Mouse (Mus musculus) CH12.LX (cell line): ENCODE data around the gene Zbtb38. TPM values are rescaled to one million over a fixed set of nuclear protein-coding genes. Genes with fewer than 3 reads are reported as not detected.
A peak's percentile ranks its signal among the peaks of the same experiment; 100 is the strongest.

Source experiments
- DNase-seq: peaks from one replicate; pipeline ENCODE4 v3.0.0-alpha.2; 2013; ENCODE audit errors: extremely low read depth
- H3K27ac ChIP-seq: 2 replicates; pipeline ENCODE4 v1.5.1; 2012; ENCODE audit warnings: low read depth, mild to moderate bottlenecking, control low read depth, moderate library complexity; ENCODE audit not compliant: insufficient read depth
- H3K27me3 ChIP-seq: replicated peaks from 2 replicates; pipeline ENCODE3; 2012; ENCODE audit warnings: inconsistent platforms
- H3K36me3 ChIP-seq, 2 experiments: replicated peaks in 1 of 2; 2 replicates each; pipeline versions ENCODE3 to v1.6.1; 2012; ENCODE audit warnings: inconsistent platforms in 1 of 2, low read length in 1 of 2, mild to moderate bottlenecking in 1 of 2, mixed read lengths in 1 of 2, moderate library complexity in 1 of 2; ENCODE audit not compliant: control insufficient read depth in 1 of 2, insufficient read depth in 1 of 2
- H3K4me1 ChIP-seq, 2 experiments: 2 replicates each; pipeline ENCODE4 v1.6.1; 2012; ENCODE audit warnings: inconsistent platforms in 1 of 2, moderate library complexity in 1 of 2; ENCODE audit not compliant: insufficient read depth in 2 of 2, control insufficient read depth in 1 of 2
- H3K4me2 ChIP-seq: 2 replicates; pipeline ENCODE4 v1.6.1; 2012; ENCODE audit warnings: low read depth, mild to moderate bottlenecking, control low read depth; ENCODE audit not compliant: poor library complexity, insufficient read depth, severe bottlenecking
- H3K4me3 ChIP-seq, 3 experiments: fragments of 150-350 bp in 1 of 3; sonication (generic) in 1 of 3; replicated peaks in 1 of 3; 2 replicates each; pipeline versions ENCODE3 to v1.5.1; 2011 to 2012; ENCODE audit warnings: low read depth in 2 of 3, low read length in 2 of 3, mild to moderate bottlenecking in 2 of 3, moderate library complexity in 2 of 3, control low read depth in 1 of 3, improper control_type of control experiment in 1 of 3, inconsistent platforms in 1 of 3, mixed read lengths in 1 of 3; ENCODE audit not compliant: poor library complexity in 1 of 3
- H3K79me2 ChIP-seq: replicated peaks from 2 replicates; pipeline ENCODE4 v1.6.1; 2012; ENCODE audit warnings: mild to moderate bottlenecking, moderate library complexity; ENCODE audit not compliant: control insufficient read depth, poor library complexity, insufficient read depth, severe bottlenecking; ENCODE audit errors: extremely low read depth
- H3K9ac ChIP-seq: 2 replicates; pipeline ENCODE4 v1.6.1; 2012; ENCODE audit warnings: low read depth, mild to moderate bottlenecking, control low read depth, moderate library complexity; ENCODE audit not compliant: insufficient read depth
- H3K9me3 ChIP-seq: replicated peaks from 2 replicates; pipeline ENCODE3; 2012; ENCODE audit warnings: low read length, inconsistent platforms, mixed read lengths
- BHLHE40 ChIP-seq: IDR thresholded peaks from 2 replicates; pipeline ENCODE4 v1.6.1; 2011; ENCODE audit warnings: mild to moderate bottlenecking, low read depth, low read length, improper control_type of control experiment
- CHD2 ChIP-seq: IDR thresholded peaks from 2 replicates; pipeline ENCODE4 v1.6.1; 2011; ENCODE audit warnings: low read length, improper control_type of control experiment
- ETS1 ChIP-seq: conservative IDR thresholded peaks from 2 replicates; pipeline ENCODE4 v1.6.1; 2012; ENCODE audit warnings: low read depth, mild to moderate bottlenecking, inconsistent platforms, low read length, improper control_type of control experiment, moderate library complexity
- JUN ChIP-seq: IDR thresholded peaks from 2 replicates; pipeline ENCODE4 v1.6.1; 2011; ENCODE audit warnings: low read depth, mild to moderate bottlenecking, low read length, improper control_type of control experiment, moderate library complexity; ENCODE audit not compliant: insufficient read depth
- JUND ChIP-seq: conservative IDR thresholded peaks from 2 replicates; pipeline ENCODE4 v1.6.1; 2011; ENCODE audit warnings: low read depth, low read length, improper control_type of control experiment
- MAX ChIP-seq: IDR thresholded peaks from 2 replicates; pipeline ENCODE4 v1.6.1; 2011; ENCODE audit warnings: low read length, improper control_type of control experiment
- RCOR1 ChIP-seq: conservative IDR thresholded peaks from 2 replicates; pipeline ENCODE4 v1.6.1; 2012; ENCODE audit warnings: low read depth, mild to moderate bottlenecking, inconsistent platforms, low read length, improper control_type of control experiment
- SIN3A ChIP-seq: IDR thresholded peaks from 2 replicates; pipeline ENCODE4 v1.6.1; 2012; ENCODE audit warnings: low read length, improper control_type of control experiment, inconsistent platforms
- USF2 ChIP-seq: conservative IDR thresholded peaks from 2 replicates; pipeline ENCODE4 v1.6.1; 2011; ENCODE audit warnings: low read depth, low read length, improper control_type of control experiment
- ZC3H11A ChIP-seq: IDR thresholded peaks from 2 replicates; pipeline ENCODE4 v1.6.1; 2012; ENCODE audit warnings: low read depth, mild to moderate bottlenecking, inconsistent platforms, low read length, improper control_type of control experiment
- ZKSCAN1 ChIP-seq: IDR thresholded peaks from 2 replicates; pipeline ENCODE4 v1.6.1; 2012; ENCODE audit warnings: low read depth, inconsistent platforms, low read length, improper control_type of control experiment, borderline replicate concordance
- ZNF384 ChIP-seq: IDR thresholded peaks from 2 replicates; pipeline ENCODE4 v1.6.1; 2012; ENCODE audit warnings: low read depth, low read length, improper control_type of control experiment, inconsistent platforms
- dilution Hi-C: fragments of 300-500 bp; cut with MboI; formaldehyde crosslinking; loops from 2 replicates; pipeline ENCODE4 v1.14.3; 2020; ENCODE audit warnings: low sequenced_read_pairs; ENCODE audit not compliant: extremely low pct_unique_long_range_greater_than_20kb, extremely low pct_ligation_motif_present
- in situ Hi-C: fragments of 300-500 bp; cut with MboI; formaldehyde crosslinking; loops from 3 replicates; pipeline ENCODE4 v1.14.3; 2019; ENCODE audit warnings: low sequenced_read_pairs, low pct_ligation_motif_present, low pct_unique_long_range_greater_than_20kb, mixed read lengths
- polyA plus RNA-seq: library from polyadenylated mRNA; unstranded; fragments of >175 nt; gene quantifications from 2 replicates; pipeline ENCODE4 v1.2.1, GENCODE M21; 2012; ENCODE audit warnings: low read depth; ENCODE audit not compliant: insufficient read length
- total RNA-seq, 2 experiments: library from RNA; depleted of rRNA; stranded (reverse); fragments of 300-350 nt in 1 of 2; fragments of >200 nt in 1 of 2; gene quantifications; 2 replicates each; pipeline ENCODE4 v1.2.3; 2012 to 2014

Zbtb38 gene
- total and polyA plus RNA-seq, 3 experiments, result 51.7 to 102 (median 68.8) TPM

GRCm38 (mm10) chr9:96728338-96729162 lies 24.1 kb downstream of the Zbtb38 start (continued):
- TF ChIP-seq RCOR1 (no peak), ZKSCAN1 (no peak), ZNF384 (no peak), JUND (no peak), ETS1 (no peak; the same call in 1 of the 2 replicates), SIN3A (0 out of 2 replicates have a peak, but pooled peaks have one; percentile 42)

- Histone ChIP-seq H3K9ac (peak overlapping the region; percentile 99), H3K36me3 (peaks cover 25 to 88% of the 10 kb centered on the region in 2 experiments), H3K27me3 (no peaks in the 10 kb centered on the region), H3K27ac (peak overlapping the region; percentile 91), H3K9me3 (no peaks in the 10 kb centered on the region), H3K79me2 (peaks cover 85% of the 10 kb centered on the region), H3K4me1 (peaks cover 25 to 78% of the 10 kb centered on the region in 2 experiments), H3K4me3 (peak overlapping the region in 1 of 3 experiments; percentile 19), H3K4me2 (peak overlapping the region; percentile 84)
- no peak for DNase-seq
- dilution Hi-C loops, result no loop called here
- in situ Hi-C loops, result no loop called here
- TF ChIP-seq USF2 (no peak), SIN3A (no peak), MAX (0 out of 2 replicates have a peak, but pooled peaks have one; percentile 7), ZC3H11A (no peak)
These were observed 24.9 kb downstream of the Zbtb38 start for GRCm38 (mm10) chr9:96727688-96728087.

DNA sequence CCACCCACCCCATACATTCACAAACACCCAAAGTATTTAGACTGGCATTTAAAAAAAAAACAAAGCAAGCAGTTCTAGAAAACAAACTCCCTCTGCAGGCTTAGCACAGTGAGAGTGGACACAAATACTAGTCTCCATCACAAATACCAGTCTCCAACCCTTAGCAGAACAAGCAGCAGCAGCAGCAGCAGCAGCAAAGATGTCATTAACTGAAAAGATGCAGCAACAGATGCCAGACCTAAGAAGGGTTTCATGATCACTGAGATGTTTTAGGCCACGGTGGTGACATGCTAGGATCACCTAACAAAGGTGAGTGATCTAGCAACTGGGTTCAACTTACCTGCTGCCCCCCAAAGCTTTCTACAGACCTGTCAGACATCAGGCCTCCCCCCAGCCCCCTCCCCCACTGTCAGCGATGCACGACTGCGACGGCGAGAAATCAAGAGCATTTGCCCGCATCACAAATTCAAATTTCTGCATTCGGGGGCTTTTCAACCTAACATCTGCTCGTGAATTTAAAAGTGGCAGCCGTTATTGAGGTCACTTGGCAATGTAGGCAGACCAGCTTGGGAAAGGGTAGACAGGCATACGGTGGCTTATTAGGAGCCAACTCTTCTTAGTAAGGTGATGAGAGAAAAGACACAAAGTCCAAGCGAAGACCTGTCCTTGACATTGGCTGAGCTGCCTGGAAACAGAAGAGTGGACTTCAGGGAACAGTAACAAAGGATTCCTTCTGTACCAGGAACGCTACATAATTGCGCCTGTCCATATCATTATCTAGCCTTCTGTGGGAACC lies 26.1 kb downstream of the Zbtb38 start:
- dilution Hi-C loops (no loop called here), in situ Hi-C loops (no loop called here)
- Histone ChIP-seq H3K9ac (peak overlapping the region; percentile 99), H3K27ac (peak overlapping the region; percentile 91), H3K79me2 (peaks cover 89% of the 10 kb centered on the region), H3K36me3 (peaks cover 20 to 81% of the 10 kb centered on the region in 2 experiments), H3K9me3 (no peaks in the 10 kb centered on the region), H3K4me1 (peaks cover 28 to 79% of the 10 kb centered on the region in 2 experiments), H3K4me3 (peak overlapping the region in 1 of 3 experiments; percentile 19), H3K27me3 (no peaks in the 10 kb centered on the region), H3K4me2 (peak overlapping the region; percentile 74)
- TF ChIP-seq CHD2, result 0 out of 2 replicates have a peak, but pooled peaks have one; percentile 46
- TF ChIP-seq BHLHE40, result peak; percentile 64
- TF ChIP-seq JUN, result no peak
- DNase-seq, result peak; percentile 65
